Mouse (Mus musculus): ENCODE measurements around the gene Ndufa4.
"Not testable (repeated sequence)": the region's sequence is repeated elsewhere in the genome, so short reads cannot be mapped to it uniquely, and the experiment has no call there.

The Ndufa4 gene

DNA sequence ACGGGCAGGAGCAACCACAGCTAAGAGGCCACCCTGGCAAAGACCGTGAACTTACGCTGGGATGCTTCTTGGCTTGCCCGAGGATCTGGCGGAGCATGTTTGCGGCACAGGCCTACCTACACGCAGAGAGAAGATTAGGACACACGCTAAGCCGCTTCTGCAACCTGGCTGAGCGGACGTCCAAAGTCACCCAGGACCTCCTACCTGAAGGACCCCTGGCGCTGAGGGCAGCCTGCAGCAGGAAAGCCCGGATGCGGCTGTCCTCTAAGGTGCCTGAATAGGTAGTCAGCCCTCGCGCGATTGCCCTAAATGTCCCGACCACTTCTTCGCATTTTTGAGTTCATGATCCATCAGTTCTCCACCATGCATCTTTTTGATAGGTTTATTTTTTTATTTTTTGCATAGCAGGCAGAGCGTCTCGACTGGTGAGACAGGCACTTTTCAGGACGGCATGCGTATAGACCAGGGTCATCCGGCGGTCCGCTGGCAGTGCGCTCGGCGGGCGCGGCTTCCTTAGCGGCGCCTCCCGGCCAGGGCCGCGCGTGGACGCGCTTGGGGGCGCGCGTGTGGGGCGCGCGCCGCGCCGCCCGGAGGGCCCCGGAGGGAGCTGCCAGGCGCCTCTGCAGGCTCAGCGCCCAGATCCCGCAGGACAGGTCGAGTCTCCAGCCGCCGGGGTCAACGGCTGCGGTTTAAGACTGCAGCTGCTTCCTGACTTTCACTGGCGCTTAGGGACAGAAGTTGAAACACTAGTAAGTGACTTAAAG is at the start of gene Ndufa4, which contains the start of gene Phf14:
TSS of gene Ndufa4 (minus strand) at position 229 of the 764 bp plus-strand sequence.
TSS of gene Phf14 (plus strand) at position 541 of the 764 bp plus-strand sequence.
- DNase-seq: peak; percentile 95

DNA sequence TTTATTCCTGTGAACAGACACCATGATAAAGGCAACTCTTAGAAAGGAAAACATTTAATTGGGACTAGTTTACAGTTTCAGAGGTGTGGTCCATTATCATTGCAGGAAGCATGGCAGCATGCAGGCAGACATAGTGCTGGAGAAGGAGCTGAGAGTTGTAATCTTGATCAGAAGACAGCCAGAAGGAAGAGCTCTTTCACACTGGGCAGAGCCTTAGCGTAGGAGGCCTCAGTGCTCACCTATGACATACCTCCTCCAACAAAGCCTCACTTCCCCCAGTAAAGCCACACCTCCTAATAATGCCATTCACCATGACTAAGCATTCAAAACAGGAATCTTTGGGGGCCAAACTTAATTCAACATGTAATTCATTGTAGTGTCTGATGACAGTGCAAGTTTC is 40.8 kb upstream of the Ndufa4 start:
- DNase-seq: no peak

DNA sequence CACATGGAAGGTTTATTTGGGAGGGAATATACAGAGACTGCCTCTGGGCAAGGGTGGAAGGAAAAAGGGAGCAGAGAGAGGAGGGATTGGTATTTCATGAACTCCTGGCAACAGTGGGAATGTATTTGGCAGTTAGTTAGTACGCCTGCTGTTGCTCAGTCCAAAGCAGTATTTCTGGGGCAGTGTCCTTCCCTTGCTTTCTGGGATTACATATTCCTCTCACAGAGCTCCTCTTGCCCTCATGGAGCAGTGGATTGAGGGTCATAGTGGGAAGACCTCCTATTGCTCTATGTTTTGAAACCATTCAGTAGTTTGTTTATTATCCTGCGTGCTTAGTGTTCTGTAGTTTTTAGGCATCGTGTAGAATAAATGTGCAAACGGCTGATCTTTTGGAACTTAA is 34.8 kb upstream of the Ndufa4 start:
- no peak for DNase-seq

DNA sequence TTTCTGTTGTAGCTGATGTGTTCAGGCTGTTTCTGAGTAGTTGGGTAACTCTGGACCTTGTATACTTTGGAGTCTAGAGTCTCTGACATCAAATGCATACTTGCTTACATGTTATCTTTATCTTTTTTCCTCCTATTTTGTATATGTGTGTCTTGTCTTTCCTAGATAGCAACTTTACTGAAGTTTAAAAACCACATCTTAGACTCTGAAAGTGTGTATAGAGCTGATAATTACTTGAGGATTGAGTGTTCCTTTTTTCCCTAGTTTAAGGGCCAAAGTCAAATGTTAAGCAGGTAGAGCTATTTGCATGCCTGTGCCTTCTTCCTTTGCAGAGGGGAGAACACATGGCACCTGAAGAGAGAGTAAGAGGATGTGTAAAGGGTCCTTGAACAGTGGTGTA is 33.6 kb upstream of the Ndufa4 start:
- DNase-seq: no peak

DNA sequence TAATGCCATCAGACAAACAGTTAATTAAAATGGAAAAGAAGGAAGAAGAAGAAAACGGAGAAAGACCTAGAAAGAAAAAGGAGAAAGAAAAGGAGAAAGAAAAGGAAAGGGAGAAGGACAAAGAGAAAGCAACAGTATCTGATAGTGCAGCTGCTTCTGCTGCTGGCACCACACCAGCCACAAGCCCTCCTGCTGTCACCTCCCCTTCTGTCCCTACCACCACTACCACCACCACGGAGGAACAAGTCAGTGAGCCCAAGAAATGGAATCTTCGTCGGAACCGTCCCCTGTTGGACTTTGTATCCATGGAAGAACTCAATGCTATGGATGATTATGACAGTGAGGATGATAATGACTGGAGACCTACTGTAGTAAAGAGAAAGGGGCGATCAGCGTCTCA is 26.1 kb upstream of the Ndufa4 start:
- DNase-seq: no peak

DNA sequence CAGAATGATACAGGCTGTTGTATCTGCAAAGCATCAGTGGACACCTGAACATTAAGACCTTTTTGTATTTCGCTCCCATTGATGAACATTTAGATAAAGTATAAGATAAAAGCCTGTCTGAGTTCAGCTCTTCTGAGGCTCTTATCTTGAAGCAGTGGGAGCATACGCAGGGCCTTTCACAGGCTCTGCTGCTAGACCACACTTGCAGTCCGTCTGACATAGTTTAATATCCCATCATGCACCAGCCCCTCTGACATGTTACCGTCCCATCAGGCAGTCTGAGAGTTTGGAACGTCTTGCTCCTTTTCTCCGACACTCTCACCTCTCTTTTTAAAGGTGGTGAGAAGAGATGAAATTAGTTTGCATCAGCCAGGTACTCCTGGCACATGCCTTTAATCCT is 20.2 kb upstream of the Ndufa4 start:
- DNase-seq: no peak

DNA sequence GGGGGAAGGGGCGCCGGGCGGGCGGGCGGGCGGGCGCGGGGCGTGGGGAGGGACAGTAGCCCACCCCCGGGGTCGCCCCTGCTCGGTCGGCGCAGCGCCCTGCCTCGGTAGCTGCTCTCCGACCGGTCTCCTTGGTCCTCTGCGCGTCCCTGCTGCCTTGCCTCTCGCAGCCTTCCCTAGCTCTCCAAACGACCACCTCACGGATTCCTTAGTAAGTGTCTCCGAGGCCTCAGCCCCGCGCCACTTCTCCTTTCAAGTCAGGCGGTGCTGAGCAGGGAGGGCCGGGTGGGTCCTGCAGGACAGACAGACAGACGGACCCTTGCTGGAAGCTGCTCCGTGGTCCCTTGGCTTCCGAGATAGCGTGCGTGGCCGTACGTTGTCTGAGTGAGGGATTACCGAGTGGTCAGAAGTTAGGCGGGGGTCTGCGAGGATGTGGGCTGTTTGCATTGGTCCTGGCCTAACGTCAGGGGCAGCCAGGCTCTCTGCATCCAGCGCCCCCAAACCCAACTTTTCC is 18.8 kb upstream of the Ndufa4 start:
- no peak for DNase-seq

DNA sequence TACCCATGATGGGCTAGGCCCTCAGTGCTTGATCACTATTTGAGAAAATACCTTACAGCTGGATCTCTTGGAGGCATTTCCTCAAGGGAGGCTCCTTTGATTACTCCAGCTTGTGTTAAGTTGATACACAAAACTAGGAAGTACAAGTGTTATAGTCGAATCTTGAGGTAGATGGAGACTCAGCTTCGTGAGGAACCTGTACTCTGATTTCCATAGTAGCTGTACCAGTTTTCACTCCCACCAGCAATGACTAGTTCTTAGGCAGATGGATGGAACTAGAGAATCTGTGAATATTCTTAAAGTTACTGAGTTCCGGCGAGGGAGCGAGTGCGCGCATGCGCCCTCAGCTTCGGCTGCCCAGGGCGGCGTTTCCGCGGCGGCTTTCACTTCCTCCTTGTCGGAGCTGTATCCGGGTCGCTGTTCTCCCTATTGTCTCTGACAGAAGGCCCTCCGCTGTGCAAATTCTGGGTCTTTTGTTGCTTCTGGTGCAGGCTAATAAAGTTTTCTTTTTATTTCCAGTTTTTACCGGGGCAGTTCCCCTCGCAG is 18.3 kb upstream of the Ndufa4 start:
- peak; percentile 81 for DNase-seq

DNA sequence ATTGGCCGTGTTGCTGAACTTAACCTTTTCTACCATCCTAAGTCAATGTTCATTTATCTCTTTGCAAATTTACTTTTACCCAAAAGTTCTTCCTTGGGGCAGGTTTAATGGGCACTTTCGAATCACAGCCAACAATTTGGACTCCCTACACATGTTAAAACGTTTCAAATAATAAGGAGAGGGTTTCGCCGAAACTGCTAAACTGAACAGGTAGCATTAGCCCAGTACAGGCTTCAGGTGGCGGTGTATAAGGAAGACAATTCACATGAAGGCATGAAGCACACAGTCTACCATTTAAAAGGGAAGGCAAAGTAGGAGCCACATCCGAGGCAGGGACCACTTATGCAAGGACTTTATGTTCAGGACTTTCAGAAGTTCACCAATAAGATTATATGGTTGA is 873 bp upstream of the Ndufa4 start:
- no peak for DNase-seq

DNA sequence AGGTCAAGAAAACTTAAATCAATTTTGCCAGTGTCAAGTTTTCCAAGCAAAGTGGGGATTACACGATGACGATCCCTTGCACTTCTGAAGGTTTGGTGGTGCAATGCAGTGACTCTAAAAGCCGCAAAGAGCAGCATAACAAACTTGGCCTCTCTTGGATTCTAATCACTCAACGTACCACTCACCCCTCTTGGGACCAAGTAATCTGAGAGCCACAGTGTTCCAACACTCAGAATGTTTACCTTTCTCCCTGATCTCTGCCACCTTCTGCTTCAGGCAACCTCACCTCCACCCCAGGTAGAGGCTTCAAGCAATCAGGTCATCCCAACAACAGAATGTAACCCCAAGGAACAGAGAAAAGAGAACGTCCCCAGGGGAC is 418 bp downstream of the Ndufa4 start:
- no peak for DNase-seq

DNA sequence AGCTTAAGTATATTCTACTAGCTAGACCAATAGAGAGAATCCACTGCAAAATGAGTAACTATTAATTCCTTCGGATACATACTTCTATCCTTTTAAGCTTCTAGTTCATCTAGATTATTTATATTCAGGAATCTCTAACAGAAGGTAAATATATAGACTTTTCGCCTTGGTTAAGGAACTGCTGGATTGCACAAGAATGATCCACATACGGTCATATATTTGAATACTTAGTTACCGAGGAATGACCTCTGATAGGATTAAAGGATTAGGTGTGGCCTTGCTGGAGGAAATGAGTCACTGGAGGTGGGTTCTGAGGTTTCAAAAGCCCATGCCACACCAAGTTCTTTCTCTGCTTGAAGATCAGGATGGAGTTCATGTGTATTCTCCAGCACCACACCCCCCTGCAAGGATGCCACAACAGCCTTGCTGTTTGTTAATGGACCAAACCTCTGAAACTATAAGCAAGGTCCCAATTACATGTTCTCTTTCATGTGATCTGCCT is 6.4 kb downstream of the Ndufa4 start:
- no peak for DNase-seq

DNA sequence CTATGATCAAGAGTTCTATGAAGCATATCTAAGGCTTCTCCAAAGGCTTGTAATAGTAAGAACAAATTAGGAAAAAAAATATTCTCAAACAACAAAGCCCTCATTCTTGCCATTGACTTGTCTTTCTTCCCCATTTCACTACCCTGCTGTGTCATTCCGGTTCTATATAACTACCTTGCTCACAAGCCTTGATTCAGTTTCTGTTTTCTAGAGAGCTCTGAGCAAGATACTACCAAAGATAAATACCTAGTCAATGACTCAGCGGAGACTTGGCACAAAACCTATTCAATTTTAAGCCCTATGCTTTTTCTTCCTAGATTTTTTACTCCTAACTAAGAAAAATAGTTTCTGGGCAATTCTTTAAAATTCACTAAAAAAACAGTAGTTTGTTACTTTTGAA is 31.9 kb downstream of the Ndufa4 start:
- not testable (repeated sequence) for DNase-seq
